Mouse (Mus musculus) ES-E14 (cell line): ENCODE data around the gene Dst. TPM values are rescaled to one million over a fixed set of nuclear protein-coding genes. Genes with fewer than 3 reads are reported as not detected.

ENCODE experiments used
- DNase-seq: peaks from one replicate; pipeline ENCODE4 v3.0.0-alpha.2; 2013; ENCODE audit warnings: low read depth, low spot score
- H3K27ac ChIP-seq: 2 replicates; pipeline ENCODE4 v1.5.1; 2012; ENCODE audit warnings: low read depth, mild to moderate bottlenecking, low read length, moderate library complexity, mixed read lengths; ENCODE audit not compliant: poor library complexity, insufficient read depth, severe bottlenecking
- H3K36me3 ChIP-seq: 2 replicates; pipeline ENCODE4 v1.6.1; 2012; ENCODE audit warnings: mild to moderate bottlenecking, low read length, moderate library complexity, mixed read lengths; ENCODE audit not compliant: control insufficient read depth, poor library complexity, insufficient read depth, severe bottlenecking
- H3K4me1 ChIP-seq, 2 experiments: fragments of 150-350 bp in 1 of 2; sonication (generic) in 1 of 2; 2 replicates each; pipeline ENCODE4 v1.6.1; 2012; ENCODE audit warnings: low read length in 2 of 2, mild to moderate bottlenecking in 1 of 2, mixed read lengths in 1 of 2; ENCODE audit not compliant: control insufficient read depth in 2 of 2, insufficient read depth in 2 of 2, poor library complexity in 1 of 2
- H3K4me3 ChIP-seq, 2 experiments: fragments of 150-350 bp in 1 of 2; sonication (generic) in 1 of 2; 2 replicates each; pipeline ENCODE4 v1.5.1; 2012; ENCODE audit warnings: low read length in 2 of 2, low read depth in 1 of 2, mild to moderate bottlenecking in 1 of 2, mixed read lengths in 1 of 2; ENCODE audit not compliant: insufficient read depth in 1 of 2, poor library complexity in 1 of 2, severe bottlenecking in 1 of 2
- H3K9ac ChIP-seq: 2 replicates; pipeline ENCODE4 v1.6.1; 2012; ENCODE audit warnings: low read depth, mild to moderate bottlenecking, low read length, mixed read lengths; ENCODE audit not compliant: poor library complexity, insufficient read depth, severe bottlenecking
- H3K9me3 ChIP-seq: fragments of 150-350 bp; sonication (generic); 2 replicates; pipeline ENCODE4 v1.6.1; 2012; ENCODE audit warnings: low read depth, mild to moderate bottlenecking, low read length; ENCODE audit not compliant: control insufficient read depth, insufficient read depth
- CHD2 ChIP-seq: IDR thresholded peaks from 2 replicates; pipeline ENCODE4 v1.6.1; 2014; ENCODE audit warnings: mild to moderate bottlenecking, low read depth, low read length, inconsistent platforms
- HCFC1 ChIP-seq: IDR thresholded peaks from 2 replicates; pipeline ENCODE4 v1.6.1; 2012; ENCODE audit warnings: low read length, inconsistent platforms, borderline replicate concordance; ENCODE audit not compliant: insufficient read depth
- MAFK ChIP-seq: IDR thresholded peaks from 2 replicates; pipeline ENCODE4 v1.6.1; 2014; ENCODE audit warnings: mild to moderate bottlenecking, low read depth, low read length, inconsistent platforms; ENCODE audit not compliant: insufficient read depth
- ZC3H11A ChIP-seq: IDR thresholded peaks from 2 replicates; pipeline ENCODE4 v1.6.1; 2012; ENCODE audit warnings: low read depth, mild to moderate bottlenecking, inconsistent platforms, low read length, borderline replicate concordance
- ZNF384 ChIP-seq: IDR thresholded peaks from 2 replicates; pipeline ENCODE4 v1.6.1; 2012; ENCODE audit warnings: low read depth, low read length, inconsistent platforms
- in situ Hi-C, 2 experiments: fragments of 600-800 bp; cut with MboI; formaldehyde crosslinking; loops; one replicate each; pipeline ENCODE4 v1.15.1; 2025; ENCODE audit warnings: low sequenced_read_pairs in 2 of 2, inconsistent platforms in 1 of 2; ENCODE audit not compliant: unreplicated experiment in 2 of 2
- total RNA-seq: library from RNA; depleted of rRNA; stranded (reverse); fragments of 300-350 nt; gene quantifications from 2 replicates; pipeline ENCODE4 v1.2.3, GENCODE M21; 2012

Gene Dst
- total RNA-seq, 1 experiment, result 186 TPM

- in situ Hi-C loops, result no loop called here
- Histone ChIP-seq H3K27ac (peak overlapping the region; percentile 66; the same call in 1 of the 2 replicates), H3K9ac (no peak overlapping the region; the same call in 1 of the 2 replicates), H3K36me3 (no peaks in the 10 kb centered on the region), H3K4me3 (peak overlapping the region; percentile 27 to 58; a peak in 3 of 4 replicates), H3K9me3 (no peaks in the 10 kb centered on the region), H3K4me1 (peaks cover 18 to 30% of the 10 kb centered on the region in 2 experiments)
- peak; percentile 83 for DNase-seq
- TF ChIP-seq ZC3H11A, result no peak
- no peak for TF ChIP-seq CHD2
- TF ChIP-seq ZNF384, result no peak
- TF ChIP-seq HCFC1, result no peak
- 0 out of 2 replicates have a peak, but pooled peaks have one; percentile 16 for TF ChIP-seq MAFK
Observed at GRCm38 (mm10) chr1:33944977-33945750, 37.1 kb downstream of the Dst start.

DNA sequence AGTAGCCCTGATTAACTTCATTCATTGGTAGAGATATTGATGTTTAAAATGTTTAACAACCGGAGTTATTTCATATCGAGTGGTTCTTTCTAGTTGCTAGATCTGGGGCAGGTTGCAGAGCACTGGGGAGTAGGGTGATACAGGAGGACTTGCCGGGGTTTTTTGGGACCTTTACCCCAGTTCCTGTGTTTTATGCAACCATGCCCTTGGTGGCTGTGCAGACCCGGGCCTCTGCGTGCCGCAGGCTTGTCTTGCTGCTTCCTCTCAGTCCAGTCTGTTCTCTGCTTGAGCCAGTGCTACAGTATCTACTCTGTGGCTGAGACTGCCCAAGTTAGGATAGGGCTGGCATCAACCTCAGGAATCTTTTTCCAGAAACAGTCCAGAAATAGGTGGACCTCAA, 37.7 kb downstream of the Dst start:
- peak overlapping the region in 1 of 2 experiments; percentile 15; a peak in 2 of 4 replicates for H3K4me3 ChIP-seq
- no peak overlapping the region; the same call in 1 of the 2 replicates for H3K9ac ChIP-seq
- no peaks in the 10 kb centered on the region for H3K9me3 ChIP-seq
- H3K27ac ChIP-seq, result no peak overlapping the region; the same call in 1 of the 2 replicates
- no peak for DNase-seq
- in situ Hi-C loops, result no loop called here
- no peak for TF ChIP-seq ZNF384
- no peak for TF ChIP-seq ZC3H11A
- TF ChIP-seq CHD2, result no peak
- TF ChIP-seq HCFC1, result no peak
- TF ChIP-seq MAFK, result no peak
- no peaks in the 10 kb centered on the region for H3K36me3 ChIP-seq
- peaks cover 15 to 28% of the 10 kb centered on the region in 2 experiments for H3K4me1 ChIP-seq

GRCm38 (mm10) chr1:33946601-33947395, 38.8 kb downstream of the Dst start:
- Histone ChIP-seq H3K36me3 (no peaks in the 10 kb centered on the region), H3K4me3 (no peak overlapping the region), H3K9me3 (no peaks in the 10 kb centered on the region), H3K9ac (no peak overlapping the region), H3K27ac (no peak overlapping the region), H3K4me1 (peaks cover 15 to 28% of the 10 kb centered on the region in 2 experiments)
- no peak for TF ChIP-seq ZC3H11A
- DNase-seq, result no peak
- in situ Hi-C loops, result no loop called here

DNA sequence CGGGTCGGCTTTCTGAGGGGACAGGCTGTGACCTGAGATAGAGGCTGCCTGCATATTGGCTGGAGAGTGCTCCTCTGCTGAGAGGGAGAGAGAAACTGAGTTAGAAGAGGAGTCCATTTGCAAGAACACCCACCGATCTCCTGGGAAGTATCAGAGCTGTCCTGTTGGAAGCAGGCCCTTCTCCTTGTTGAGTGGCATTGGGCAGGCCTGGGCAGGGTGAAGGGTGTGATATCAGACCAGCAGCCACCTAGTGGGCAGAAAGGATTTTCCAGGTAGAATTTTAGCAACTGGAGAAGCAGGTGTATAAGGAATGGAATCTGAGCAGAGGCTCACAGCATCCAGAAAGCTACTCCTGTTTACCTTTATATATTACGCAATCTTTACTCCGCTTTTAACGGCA, 39.8 kb downstream of the Dst start:
- no peak for TF ChIP-seq ZNF384
- no peak for TF ChIP-seq MAFK
- no peak for TF ChIP-seq HCFC1
- no peak for TF ChIP-seq CHD2
- no peak for TF ChIP-seq ZC3H11A
- in situ Hi-C loops, result no loop called here
- Histone ChIP-seq H3K36me3 (no peaks in the 10 kb centered on the region), H3K4me1 (peaks cover 15 to 25% of the 10 kb centered on the region in 2 experiments), H3K4me3 (no peak overlapping the region), H3K27ac (no peak overlapping the region; the same call in 1 of the 2 replicates), H3K9ac (no peak overlapping the region; the same call in 1 of the 2 replicates), H3K9me3 (no peaks in the 10 kb centered on the region)
- no peak for DNase-seq
